Mouse (Mus musculus): ENCODE results near the gene Tmcc3. TPM values are rescaled to one million over a fixed set of nuclear protein-coding genes. Genes with fewer than 3 reads are reported as not detected.
A peak's percentile ranks its signal among the peaks of the same experiment; 100 is the strongest.

Gene Tmcc3
- total and polyA plus RNA-seq, 3 experiments: 4.9 to 22.8 (median 13.0) TPM

GRCm38 (mm10) chr10:94360664-94361063, 48.9 kb downstream of the Tmcc3 start:
- DNase-seq: no peak

GRCm38 (mm10) chr10:94371293-94371692, 59.5 kb downstream of the Tmcc3 start:
- no peak for DNase-seq

- no peak for DNase-seq
Measured at GRCm38 (mm10) chr10:94376941-94377340, 65.2 kb downstream of the Tmcc3 start.

- DNase-seq: no peak
Measured at GRCm38 (mm10) chr10:94377844-94378243, 66.1 kb downstream of the Tmcc3 start.

- DNase-seq: peak; percentile 88
Measured at GRCm38 (mm10) chr10:94378383-94378782, 66.6 kb downstream of the Tmcc3 start.

GRCm38 (mm10) chr10:94380082-94380481, 68.3 kb downstream of the Tmcc3 start:
- no peak for DNase-seq

GRCm38 (mm10) chr10:94380662-94381392, 69.1 kb downstream of the Tmcc3 start:
- no peak for DNase-seq

GRCm38 (mm10) chr10:94381393-94381740, 69.6 kb downstream of the Tmcc3 start:
- no peak for DNase-seq

- no peak for DNase-seq
Measured at GRCm38 (mm10) chr10:94382618-94383017, 70.9 kb downstream of the Tmcc3 start.

GRCm38 (mm10) chr10:94383565-94383964, 71.8 kb downstream of the Tmcc3 start:
- DNase-seq: no peak

- DNase-seq: no peak
Measured at GRCm38 (mm10) chr10:94389219-94389618, 77.5 kb downstream of the Tmcc3 start.

GRCm38 (mm10) chr10:94391049-94391448, 79.3 kb downstream of the Tmcc3 start:
- DNase-seq: peak; percentile 17

- peak; percentile 55 for DNase-seq
Measured at GRCm38 (mm10) chr10:94394286-94394685, 82.5 kb downstream of the Tmcc3 start.

- peak; percentile 35 for DNase-seq
Measured at GRCm38 (mm10) chr10:94397833-94398596, 86.3 kb downstream of the Tmcc3 start.

- DNase-seq: no peak
Measured at GRCm38 (mm10) chr10:94400895-94401294, 89.1 kb downstream of the Tmcc3 start.

GRCm38 (mm10) chr10:94405456-94405855, 93.7 kb downstream of the Tmcc3 start:
- DNase-seq: peak; percentile 57

GRCm38 (mm10) chr10:94406821-94407220, 95.1 kb downstream of the Tmcc3 start:
- DNase-seq: no peak

GRCm38 (mm10) chr10:94408356-94409146, 96.8 kb downstream of the Tmcc3 start:
- peak; percentile 69 for DNase-seq

- no peak for DNase-seq
Measured at GRCm38 (mm10) chr10:94409661-94410060, 97.9 kb downstream of the Tmcc3 start.

- DNase-seq: no peak
Measured at GRCm38 (mm10) chr10:94411594-94411993, 99.8 kb downstream of the Tmcc3 start.

- peak; percentile 36 for DNase-seq
Measured at GRCm38 (mm10) chr10:94413770-94414651, 102.3 kb downstream of the Tmcc3 start.
